Mouse (Mus musculus): ENCODE measurements around the gene Tmem210. TPM values are rescaled to one million over a fixed set of nuclear protein-coding genes. Genes with fewer than 3 reads are reported as not detected.

Gene Tmem210
- polyA plus RNA-seq, 1 experiment from 2014 or later, result not detected

DNA sequence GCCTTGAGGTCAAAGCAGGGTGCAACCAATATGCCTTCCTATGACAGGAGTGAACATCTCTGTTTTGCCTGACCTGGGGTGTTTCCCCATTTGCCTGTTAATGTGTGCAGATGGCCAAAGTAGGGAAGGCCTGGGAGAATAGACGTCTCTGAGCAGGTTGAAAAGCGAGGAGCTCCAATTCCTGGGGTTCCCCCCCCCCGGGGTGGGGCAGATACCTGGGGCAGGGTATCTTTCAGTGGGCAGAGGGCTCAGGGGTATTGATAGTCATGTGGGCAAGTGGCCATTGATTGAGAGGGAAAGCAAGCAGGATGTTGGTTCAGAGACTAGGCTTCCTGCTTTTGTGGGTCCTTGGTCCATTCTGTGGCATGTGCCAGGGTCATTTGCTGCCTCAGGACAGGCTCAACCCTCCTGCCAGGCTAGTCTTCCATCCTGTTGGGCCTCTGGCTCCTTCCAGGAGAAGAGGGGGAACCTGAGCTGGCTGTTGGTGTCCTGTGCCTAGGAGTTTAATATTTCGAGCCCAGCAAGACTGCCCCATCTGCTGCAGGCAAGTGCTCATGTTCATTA lies 20.1 kb upstream of the Tmem210 start:
- Histone ChIP-seq H3K4me1 (peaks cover 62% of the 10 kb centered on the region), H3K36me3 (replicated peaks) (peaks cover 28% of the 10 kb centered on the region)
- DNase-seq (ENCODE audit: extremely low spot score, low spot score), result no peak

GRCm38 (mm10) chr2:25271827-25272511 lies 16.0 kb upstream of the Tmem210 start, which contains the start of the genes Ssna1 and Anapc2:
TSS of gene Ssna1 (minus strand) at chr2:25272438.
TSS of gene Anapc2 (plus strand) at chr2:25272478.
- no peaks in the 10 kb centered on the region for H3K27me3 ChIP-seq (ENCODE audit: poor library complexity, severe bottlenecking)
- peak within 1 kb of the TSS; percentile 89 for H3K4me3 ChIP-seq
- under 1% methylated on average over 55 of the region's 55 CpGs for WGBS
- peaks cover 67% of the 10 kb centered on the region for H3K36me3 ChIP-seq (replicated peaks)
- H3K4me1 ChIP-seq, result peaks cover 37% of the 10 kb centered on the region
- no peaks in the 10 kb centered on the region for H3K9me3 ChIP-seq
- DNase-seq (ENCODE audit: extremely low spot score, low spot score), result peak; percentile 98
- H3K27ac ChIP-seq, result peak within 1 kb of the TSS; percentile 88

More for the DNA sequence above, 20.1 kb upstream of the Tmem210 start:
- H3K27me3 ChIP-seq (ENCODE audit: poor library complexity, severe bottlenecking), result peaks cover 24% of the 10 kb centered on the region
- WGBS, result 79% methylated on average over 4 of the region's 4 CpGs
- no peak overlapping the region for H3K4me3 ChIP-seq
- no peaks in the 10 kb centered on the region for H3K9me3 ChIP-seq
- no peak overlapping the region for H3K27ac ChIP-seq

GRCm38 (mm10) chr2:25272515-25272914 lies 15.4 kb upstream of the Tmem210 start:
- peak overlapping the region; percentile 88 for H3K27ac ChIP-seq
- H3K4me3 ChIP-seq, result peak overlapping the region; percentile 89
- H3K27me3 ChIP-seq (ENCODE audit: poor library complexity, severe bottlenecking), result no peaks in the 10 kb centered on the region
- WGBS, result 0% methylated on average over 29 of the region's 29 CpGs
- peaks cover 73% of the 10 kb centered on the region for H3K36me3 ChIP-seq (replicated peaks)
- no peaks in the 10 kb centered on the region for H3K9me3 ChIP-seq
- H3K4me1 ChIP-seq, result peaks cover 33% of the 10 kb centered on the region
- no peak for DNase-seq (ENCODE audit: extremely low spot score, low spot score)

GRCm38 (mm10) chr2:25273010-25273409 lies 14.9 kb upstream of the Tmem210 start:
- Histone ChIP-seq H3K4me3 (peak overlapping the region; percentile 89), H3K27ac (peak overlapping the region; percentile 88), H3K27me3 (ENCODE audit: poor library complexity, severe bottlenecking) (no peaks in the 10 kb centered on the region), H3K4me1 (peaks cover 33% of the 10 kb centered on the region), H3K36me3 (replicated peaks) (peaks cover 78% of the 10 kb centered on the region), H3K9me3 (no peaks in the 10 kb centered on the region)
- DNase-seq (ENCODE audit: extremely low spot score, low spot score), result no peak
- 44% methylated on average over 16 of the region's 16 CpGs for WGBS

GRCm38 (mm10) chr2:25278928-25279882 lies 8.7 kb upstream of the Tmem210 start:
- Histone ChIP-seq H3K9me3 (no peaks in the 10 kb centered on the region), H3K27me3 (ENCODE audit: poor library complexity, severe bottlenecking) (no peaks in the 10 kb centered on the region), H3K4me1 (peaks cover 3% of the 10 kb centered on the region; the same call in 1 of the 2 replicates), H3K36me3 (replicated peaks) (peaks cover 99% of the 10 kb centered on the region), H3K27ac (no peak overlapping the region), H3K4me3 (no peak overlapping the region)
- DNase-seq (ENCODE audit: extremely low spot score, low spot score), result peak; percentile 73
- WGBS, result 60% methylated on average over 13 of the region's 13 CpGs

GRCm38 (mm10) chr2:25285551-25285950 lies 2.4 kb upstream of the Tmem210 start:
- Histone ChIP-seq H3K27ac (no peak overlapping the region), H3K4me3 (no peak overlapping the region), H3K27me3 (ENCODE audit: poor library complexity, severe bottlenecking) (peaks cover 42% of the 10 kb centered on the region), H3K36me3 (replicated peaks) (peaks cover 60% of the 10 kb centered on the region), H3K4me1 (peaks cover 11% of the 10 kb centered on the region), H3K9me3 (no peaks in the 10 kb centered on the region)
- no peak for DNase-seq (ENCODE audit: extremely low spot score, low spot score)
- WGBS, result 93% methylated on average over 2 of the region's 2 CpGs

DNA sequence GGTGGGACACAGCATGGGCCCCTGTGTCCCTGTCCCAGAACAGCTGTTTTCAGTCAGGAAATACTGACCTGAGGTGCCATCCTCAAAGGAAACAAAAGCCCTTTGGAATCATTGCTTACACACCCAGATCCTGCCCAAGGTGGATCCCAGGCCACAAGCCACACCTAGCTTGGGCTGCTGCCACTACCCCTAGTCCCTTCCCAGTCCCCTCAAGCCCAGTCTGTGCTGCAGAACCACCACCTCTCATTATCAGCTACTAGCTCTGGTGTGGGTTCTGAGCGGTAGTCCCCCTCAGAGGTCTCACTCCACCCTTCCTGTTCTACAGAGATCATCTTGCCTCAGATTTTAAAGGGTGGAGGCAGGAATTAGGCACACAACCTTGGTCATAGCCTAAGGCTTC lies 1.6 kb upstream of the Tmem210 start:
- H3K27me3 ChIP-seq (ENCODE audit: poor library complexity, severe bottlenecking), result peaks cover 49% of the 10 kb centered on the region
- H3K4me1 ChIP-seq, result peaks cover 18% of the 10 kb centered on the region
- DNase-seq (ENCODE audit: extremely low spot score, low spot score), result no peak
- peaks cover 52% of the 10 kb centered on the region for H3K36me3 ChIP-seq (replicated peaks)
- WGBS, result 88% methylated on average over 1 of the region's 1 CpGs
- H3K27ac ChIP-seq, result no peak overlapping the region
- H3K9me3 ChIP-seq, result no peaks in the 10 kb centered on the region
- no peak overlapping the region for H3K4me3 ChIP-seq

DNA sequence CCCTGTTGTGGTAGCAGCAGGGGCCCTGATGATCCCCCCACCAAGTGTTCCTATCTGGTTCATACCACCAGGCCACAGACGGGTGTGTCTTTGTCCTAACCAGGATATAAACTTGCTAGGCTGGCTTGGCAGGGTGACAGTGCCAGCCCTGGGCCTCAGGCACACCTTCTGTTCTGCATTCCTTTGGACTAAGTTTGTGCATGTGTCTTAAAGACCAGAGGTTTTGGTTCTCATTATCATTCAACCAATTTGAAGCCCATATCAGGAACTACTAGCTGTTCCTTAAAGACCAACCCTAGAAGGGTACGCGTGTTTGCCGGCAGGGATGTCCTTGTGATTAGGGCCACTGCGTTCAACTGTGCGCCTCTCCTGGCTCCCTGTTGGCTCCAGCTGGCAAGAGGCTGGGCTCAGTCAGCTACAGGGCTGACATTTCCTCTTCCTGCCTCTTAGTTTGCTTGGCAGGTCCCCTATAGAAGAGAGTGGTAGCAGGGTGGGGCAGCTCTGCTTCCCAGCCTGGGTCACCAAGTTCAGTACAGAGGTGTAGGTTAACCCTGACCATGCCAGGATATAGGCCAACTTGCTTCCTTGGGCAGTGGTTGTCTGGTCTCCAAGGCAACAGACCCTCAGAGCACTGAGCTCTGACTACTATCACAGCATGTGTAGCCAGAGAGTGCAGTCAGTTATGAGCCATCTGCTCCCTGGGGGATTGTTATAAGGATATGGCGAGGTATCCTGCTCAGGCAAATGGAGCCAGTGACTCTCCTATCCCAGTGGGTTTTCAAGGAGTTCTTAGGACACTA lies 908 bp upstream of the Tmem210 start:
- Histone ChIP-seq H3K27me3 (ENCODE audit: poor library complexity, severe bottlenecking) (peaks cover 56% of the 10 kb centered on the region), H3K27ac (no peak overlapping the region), H3K4me1 (peaks cover 25% of the 10 kb centered on the region), H3K36me3 (replicated peaks) (peaks cover 45% of the 10 kb centered on the region), H3K9me3 (no peaks in the 10 kb centered on the region), H3K4me3 (no peak overlapping the region)
- DNase-seq (ENCODE audit: extremely low spot score, low spot score), result no peak
- 66% methylated on average over 7 of the region's 7 CpGs for WGBS

DNA sequence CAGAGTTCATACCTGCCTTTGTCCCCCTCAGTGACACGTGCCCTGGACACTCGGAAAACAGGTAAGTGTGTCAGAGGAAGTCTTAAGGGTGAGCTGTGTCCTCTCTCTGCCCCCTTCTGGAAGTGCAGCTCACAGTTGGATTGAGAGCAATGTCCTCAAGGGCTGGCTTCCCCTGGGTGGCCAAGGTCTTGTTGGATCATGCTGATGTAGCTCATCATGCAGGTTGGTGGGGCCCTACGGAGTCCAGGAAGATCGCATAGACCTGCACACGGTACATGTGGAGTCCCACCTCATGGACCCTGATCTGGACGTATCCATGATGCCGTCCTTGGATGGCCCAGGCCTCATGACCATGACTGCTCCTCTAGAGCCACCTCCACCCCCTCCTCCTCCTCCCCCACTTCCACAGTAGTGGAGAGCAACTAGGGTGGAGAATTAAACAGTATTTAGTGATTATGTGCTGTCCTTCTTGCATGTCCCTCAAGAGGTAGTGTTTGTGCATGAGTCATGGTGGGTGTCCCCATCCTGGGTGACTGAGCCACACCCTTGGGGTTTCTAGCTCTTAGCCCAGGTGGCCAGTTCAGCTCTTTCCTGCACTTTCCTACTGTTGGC lies 895 bp downstream of the Tmem210 start:
- 84% methylated on average over 7 of the region's 7 CpGs for WGBS
- H3K27ac ChIP-seq, result no peak overlapping the region
- H3K4me3 ChIP-seq, result no peak overlapping the region
- DNase-seq (ENCODE audit: extremely low spot score, low spot score), result no peak
- H3K36me3 ChIP-seq (replicated peaks), result peaks cover 27% of the 10 kb centered on the region
- no peaks in the 10 kb centered on the region for H3K9me3 ChIP-seq
- peaks cover 74% of the 10 kb centered on the region for H3K27me3 ChIP-seq (ENCODE audit: poor library complexity, severe bottlenecking)
- H3K4me1 ChIP-seq, result peaks cover 33% of the 10 kb centered on the region

DNA sequence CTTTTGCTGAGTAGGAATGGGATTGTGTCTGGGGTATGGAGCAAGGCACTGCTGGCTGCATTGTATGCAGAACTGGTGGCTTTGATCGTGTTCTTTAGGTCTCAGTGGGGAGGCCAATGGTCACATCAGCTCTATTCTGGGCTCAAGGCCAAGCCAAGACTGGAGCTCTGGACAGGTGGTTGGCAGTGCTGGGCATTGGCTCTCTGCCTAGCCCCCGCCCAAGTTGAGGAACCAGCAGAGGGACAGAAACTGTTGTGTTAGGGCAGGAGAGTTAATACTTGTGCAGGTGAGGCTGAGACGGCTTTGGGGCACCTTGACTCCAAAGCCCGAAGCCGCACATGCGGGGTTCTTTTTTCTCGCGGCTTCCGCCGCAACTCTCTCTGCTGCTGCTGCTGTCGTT lies 1.7 kb downstream of the Tmem210 start, which contains the start of gene Lrrc26:
TSS of gene Lrrc26 (plus strand) at position 265 of the 400 bp plus-strand sequence.
- no peak for DNase-seq (ENCODE audit: extremely low spot score, low spot score)
- H3K4me1 ChIP-seq, result peaks cover 33% of the 10 kb centered on the region
- 9% methylated on average over 11 of the region's 11 CpGs for WGBS
- H3K27ac ChIP-seq, result no peak within 1 kb of the TSS
- no peaks in the 10 kb centered on the region for H3K9me3 ChIP-seq
- H3K4me3 ChIP-seq, result peak within 1 kb of the TSS; percentile 25; the same call in 1 of the 2 replicates
- H3K27me3 ChIP-seq (ENCODE audit: poor library complexity, severe bottlenecking), result peaks cover 82% of the 10 kb centered on the region
- peaks cover 19% of the 10 kb centered on the region for H3K36me3 ChIP-seq (replicated peaks)

- no peaks in the 10 kb centered on the region for H3K9me3 ChIP-seq
- 2% methylated on average over 54 of the region's 54 CpGs for WGBS
- H3K4me1 ChIP-seq, result peaks cover 33% of the 10 kb centered on the region
- H3K36me3 ChIP-seq (replicated peaks), result peaks cover 13% of the 10 kb centered on the region
- H3K27ac ChIP-seq, result no peak overlapping the region
- H3K27me3 ChIP-seq (ENCODE audit: poor library complexity, severe bottlenecking), result peaks cover 86% of the 10 kb centered on the region
- DNase-seq (ENCODE audit: extremely low spot score, low spot score), result no peak
- H3K4me3 ChIP-seq, result peak overlapping the region; percentile 25; the same call in 1 of the 2 replicates
Measured at GRCm38 (mm10) chr2:25290101-25290815, 2.3 kb downstream of the Tmem210 start.
